Mouse (Mus musculus) lung, postnatal 14 days (tissue): Measurements from ENCODE around the gene D10Jhu81e.
"Not testable (repeated sequence)": the region's sequence is repeated elsewhere in the genome, so short reads cannot be mapped to it uniquely, and the experiment has no call there.

Source experiments
- DNase-seq: peaks from one replicate; pipeline ENCODE4 v3.0.0; 2021

Gene D10Jhu81e

DNA sequence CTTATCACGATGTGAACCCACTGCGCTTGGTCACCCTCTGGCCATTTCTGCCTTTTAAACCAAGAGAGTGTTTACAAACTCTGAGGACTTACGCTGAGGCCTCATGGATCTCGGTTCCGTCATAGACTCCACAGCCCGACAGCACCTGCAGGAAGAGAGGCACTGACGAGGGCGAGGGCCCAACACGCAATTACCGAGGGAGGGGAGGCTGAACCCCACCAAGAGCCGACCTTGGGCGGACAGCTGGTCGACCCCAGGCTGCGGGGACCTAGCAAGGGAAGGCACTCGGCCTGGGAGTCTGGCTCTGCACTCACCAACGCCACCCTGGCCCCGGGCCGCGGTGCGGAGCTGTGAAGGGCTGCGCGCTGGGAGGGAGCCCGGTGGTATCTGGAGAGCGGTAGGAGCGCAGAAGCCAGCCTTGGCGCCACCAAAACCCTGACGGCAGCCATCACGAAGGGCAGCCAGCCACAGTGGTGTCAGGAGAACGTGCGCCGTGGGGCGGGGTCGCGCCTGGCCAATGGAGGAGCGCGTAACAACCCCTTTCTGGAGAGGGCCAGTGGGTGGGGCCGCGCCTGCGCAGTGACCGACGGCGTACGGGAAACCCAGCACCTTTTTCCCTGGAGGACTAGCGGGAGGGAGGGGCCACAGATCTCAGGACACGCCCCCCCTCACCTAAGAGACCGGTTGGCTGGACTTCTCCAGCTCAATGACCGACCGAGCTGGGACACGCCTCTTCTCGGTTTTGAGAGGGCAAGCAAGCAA is at the start of gene D10Jhu81e:
Gene D10Jhu81e, minus strand, starts transcription at position 502 of the 762 bp plus-strand sequence.
- DNase-seq = peak; percentile 100

DNA sequence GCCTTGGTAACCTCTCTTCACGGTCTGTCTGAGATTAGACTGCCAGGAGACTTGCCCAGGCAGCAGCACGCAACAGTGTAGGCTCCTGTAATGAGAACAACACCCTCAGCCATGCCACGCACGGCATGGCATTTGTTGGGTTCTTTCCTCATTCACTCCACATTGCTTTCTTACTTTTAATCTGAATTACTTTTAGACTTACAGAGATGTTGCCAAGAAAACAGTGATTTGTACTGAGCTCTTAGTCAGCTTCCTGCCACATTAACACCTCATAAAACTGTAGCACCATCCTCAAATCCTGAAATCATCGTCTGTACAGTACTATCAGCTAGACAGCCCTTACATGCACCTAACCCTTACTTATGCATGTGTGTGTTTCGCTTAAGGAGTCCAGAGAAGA is 49.0 kb upstream of the D10Jhu81e start:
- DNase-seq = no peak

DNA sequence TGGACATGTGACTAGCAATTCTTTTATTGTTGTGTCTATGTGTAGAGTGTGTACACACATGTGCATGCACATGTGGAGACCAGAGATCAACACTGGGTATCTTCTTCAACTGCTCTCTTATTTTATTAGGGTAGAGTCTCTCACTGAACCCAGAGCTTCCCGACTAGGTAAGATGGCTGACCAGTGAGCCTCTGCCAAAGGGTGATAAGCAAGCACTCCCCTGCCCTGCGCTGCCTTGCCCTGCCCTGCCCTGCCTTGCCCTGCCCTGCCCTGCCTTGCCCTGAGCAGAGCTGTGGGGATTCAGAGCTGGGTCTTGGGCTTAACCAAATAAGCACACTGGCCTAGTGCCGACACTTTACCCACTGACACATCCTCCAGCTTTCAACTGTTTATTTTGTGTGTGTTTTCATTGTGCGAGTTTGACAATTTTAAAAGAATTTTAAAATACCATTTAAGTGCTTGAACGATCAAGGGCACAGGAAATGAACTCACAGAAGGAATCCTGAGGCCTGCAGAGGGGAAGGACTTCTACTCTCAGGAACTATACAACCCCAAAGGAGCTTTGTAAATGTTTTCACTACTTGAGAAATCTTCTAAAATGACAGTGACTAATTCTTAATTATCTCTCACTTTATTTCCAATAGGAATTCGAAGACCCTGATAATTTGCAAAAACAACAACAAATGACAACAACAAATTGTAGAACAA is 46.9 kb upstream of the D10Jhu81e start:
- no peak for DNase-seq

- no peak for DNase-seq
These were observed 44.8 kb upstream of the D10Jhu81e start for GRCm38 (mm10) chr10:78214371-78214770.

- no peak for DNase-seq
These were observed 41.7 kb upstream of the D10Jhu81e start for GRCm38 (mm10) chr10:78211311-78211710.

GRCm38 (mm10) chr10:78201182-78201581 is 31.6 kb upstream of the D10Jhu81e start:
- no peak for DNase-seq

- no peak for DNase-seq
These were observed 23.4 kb upstream of the D10Jhu81e start for GRCm38 (mm10) chr10:78192933-78193332.

- not testable (repeated sequence) for DNase-seq
These were observed 16.5 kb upstream of the D10Jhu81e start for GRCm38 (mm10) chr10:78186076-78186475.

DNA sequence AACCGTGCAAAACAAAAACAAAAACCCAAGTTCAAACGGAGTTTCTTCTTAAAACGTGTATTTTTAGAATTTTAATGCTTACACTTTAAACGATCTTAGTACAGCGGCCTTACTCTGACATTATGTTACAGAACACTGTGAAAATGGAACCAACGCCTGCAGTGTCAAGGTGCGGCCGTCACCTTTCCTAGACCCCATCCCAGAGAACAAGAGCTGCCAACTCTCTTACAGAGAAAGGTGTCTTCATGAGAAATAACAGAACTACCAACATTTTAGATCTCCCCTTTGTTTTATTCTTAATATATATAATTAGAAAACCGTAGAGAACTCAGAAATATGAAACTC is 15.8 kb upstream of the D10Jhu81e start:
- DNase-seq = no peak

DNA sequence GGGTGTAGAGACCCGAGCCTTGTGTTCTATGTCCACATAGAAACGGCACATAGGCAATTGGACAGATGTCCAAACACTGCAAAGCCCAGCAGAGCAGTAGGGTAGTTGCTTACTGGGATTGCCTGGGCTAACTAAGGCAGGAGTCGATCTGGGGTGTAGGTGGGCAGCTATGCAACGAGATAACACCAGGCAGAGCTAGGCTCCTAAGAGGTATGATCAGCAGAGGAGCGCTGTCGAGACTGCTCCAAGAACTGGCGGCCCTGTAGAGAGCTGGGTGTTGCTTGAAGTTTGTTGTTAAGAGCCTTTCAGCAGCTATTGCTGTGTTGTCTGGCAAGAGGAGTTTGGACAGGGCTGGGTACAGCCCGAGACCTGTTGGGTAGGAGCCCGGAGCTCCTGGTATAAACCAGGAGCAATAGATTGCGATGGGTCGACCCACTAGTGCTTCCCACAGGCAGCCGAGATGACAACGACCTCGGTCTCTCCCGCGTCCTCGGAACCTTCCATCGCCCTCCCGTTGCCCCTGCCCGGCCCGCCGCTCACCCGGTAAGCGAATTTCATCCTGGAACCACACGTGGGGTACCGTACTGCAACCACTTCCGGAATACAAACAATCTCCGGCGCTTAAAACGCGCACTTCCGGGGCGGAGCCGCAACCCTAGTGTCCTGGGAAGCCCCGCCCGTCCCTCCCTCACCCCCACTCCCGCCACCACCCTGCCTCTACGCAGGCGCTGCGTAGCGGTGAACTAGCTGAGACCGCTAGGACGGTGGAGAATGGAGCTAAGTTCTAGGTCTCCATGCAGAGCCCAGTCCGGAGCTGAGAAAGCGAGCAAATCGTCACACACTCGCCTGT is 15.2 kb upstream of the D10Jhu81e start, which contains the start of gene Pwp2:
Gene Pwp2, minus strand, starts transcription at position 619 of the 850 bp plus-strand sequence.
- peak; percentile 92 for DNase-seq

DNA sequence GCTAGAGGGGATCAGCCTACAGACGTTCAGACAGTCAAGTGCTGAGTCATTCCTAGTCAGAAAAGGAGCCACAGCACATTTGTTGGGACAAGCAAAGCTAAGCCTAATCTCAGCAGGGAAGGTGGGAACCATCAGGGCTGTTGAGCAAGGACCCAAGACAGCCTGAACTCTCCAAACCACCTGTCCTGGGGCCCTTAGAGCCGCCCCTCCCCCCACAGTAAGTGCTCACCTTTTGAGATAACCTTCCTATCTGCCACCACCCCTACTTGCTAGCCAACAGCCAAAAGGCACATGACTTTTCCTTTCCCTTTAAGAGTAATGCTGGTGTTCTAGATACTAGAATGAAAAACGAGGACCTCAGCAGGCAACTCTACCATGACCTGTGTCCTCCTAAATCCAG is 14.0 kb upstream of the D10Jhu81e start:
- DNase-seq = no peak

DNA sequence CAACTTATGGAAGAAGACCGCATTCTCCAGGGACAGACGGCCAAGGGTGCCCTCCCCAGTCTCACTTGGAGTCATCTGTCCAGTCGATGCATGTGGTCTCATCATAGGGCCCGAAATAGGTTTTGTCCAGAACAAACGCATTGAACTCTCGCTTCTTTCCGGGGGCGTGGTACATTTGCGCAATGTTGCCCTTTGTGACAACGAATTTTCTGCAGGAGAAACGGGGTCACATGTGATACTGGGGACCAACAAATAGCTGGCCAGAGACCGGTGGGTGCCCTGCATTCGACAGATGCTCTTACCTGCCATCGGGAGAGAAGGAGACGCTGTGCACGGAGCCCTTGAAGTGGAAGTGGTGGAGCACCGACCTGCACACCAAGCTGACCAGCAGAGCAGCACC is 12.7 kb upstream of the D10Jhu81e start:
- no peak for DNase-seq

DNA sequence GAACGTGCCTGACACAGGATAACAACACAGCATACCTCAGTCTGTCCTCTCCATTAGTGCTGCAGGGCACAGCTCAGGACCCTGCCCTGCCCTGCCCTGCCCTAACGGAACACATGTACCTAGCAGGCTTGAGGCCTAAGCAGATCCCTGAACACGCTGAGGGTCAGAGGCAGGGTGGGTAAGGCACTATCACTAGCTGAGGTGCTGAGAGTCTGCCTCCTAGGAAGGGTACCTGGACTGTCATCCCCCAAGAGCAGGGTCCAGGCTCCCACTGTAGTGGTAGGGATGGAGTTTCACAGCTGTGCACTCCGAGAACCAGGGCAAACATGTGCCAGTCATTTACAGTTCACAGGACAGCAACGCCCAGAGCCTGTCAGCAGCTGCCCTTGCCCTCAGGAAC is 4.9 kb upstream of the D10Jhu81e start:
- DNase-seq = no peak

DNA sequence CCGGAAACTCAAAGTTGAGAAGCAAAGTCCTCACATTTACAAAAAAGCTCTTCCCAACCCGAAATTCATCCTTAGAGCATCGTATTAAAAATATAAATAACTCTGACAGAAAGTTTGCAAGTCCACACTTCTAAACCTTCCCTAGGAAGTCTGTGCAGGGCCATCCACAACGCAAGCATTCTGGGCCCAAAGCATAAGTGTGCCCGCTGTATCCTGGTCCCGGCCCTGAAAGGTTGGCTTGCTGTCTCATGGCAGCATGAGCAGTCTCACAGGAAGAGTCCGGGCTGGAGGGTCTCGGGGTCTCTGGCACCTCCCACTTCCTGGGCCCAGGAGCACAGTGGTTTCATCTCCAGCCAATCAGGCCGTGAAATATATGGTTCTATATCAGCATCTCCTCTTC is 2.0 kb upstream of the D10Jhu81e start:
- DNase-seq = no peak

GRCm38 (mm10) chr10:78171057-78171456 is 1.5 kb upstream of the D10Jhu81e start:
- DNase-seq = no peak

DNA sequence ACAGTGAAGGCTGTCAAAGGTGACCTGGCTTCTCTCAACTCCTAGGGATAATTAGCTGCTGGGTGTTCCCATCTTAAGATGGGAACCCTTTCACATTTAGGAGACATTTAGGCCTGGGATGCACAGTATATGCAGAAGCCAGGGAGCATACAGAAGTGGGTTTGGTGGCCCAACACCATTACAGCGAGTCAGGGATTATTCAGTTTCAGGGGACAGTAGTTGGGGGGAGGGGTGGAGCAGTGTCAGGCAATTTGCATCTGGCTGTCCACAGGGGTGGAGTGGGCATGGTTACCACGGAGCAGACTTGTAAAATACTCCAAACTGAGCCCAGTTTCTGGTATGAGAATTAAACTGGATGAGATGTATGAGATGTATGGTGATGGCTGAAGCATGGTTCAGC is 863 bp upstream of the D10Jhu81e start:
- DNase-seq = no peak

- DNase-seq = no peak
These were observed 790 bp downstream of the D10Jhu81e start for GRCm38 (mm10) chr10:78168792-78169191.

DNA sequence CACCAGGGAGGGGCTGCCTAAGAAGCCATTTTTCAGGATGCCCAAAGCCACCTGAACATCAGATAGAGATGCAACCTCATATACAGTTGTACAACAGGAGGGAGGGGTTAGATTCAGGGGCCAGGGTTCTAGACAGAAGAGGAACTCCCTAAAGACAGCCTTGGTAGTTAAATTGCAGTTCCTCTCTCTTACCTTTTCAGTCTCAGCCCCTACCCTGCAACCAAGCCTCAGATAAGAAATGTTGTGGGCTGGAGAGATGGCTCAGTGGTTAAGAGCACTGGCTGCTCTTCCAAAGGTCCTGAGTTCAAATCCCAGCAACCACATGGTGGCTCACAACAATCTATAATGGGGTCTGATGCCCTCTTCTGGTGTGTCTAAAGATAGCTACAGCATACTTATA is 1.8 kb downstream of the D10Jhu81e start:
- DNase-seq = no peak

DNA sequence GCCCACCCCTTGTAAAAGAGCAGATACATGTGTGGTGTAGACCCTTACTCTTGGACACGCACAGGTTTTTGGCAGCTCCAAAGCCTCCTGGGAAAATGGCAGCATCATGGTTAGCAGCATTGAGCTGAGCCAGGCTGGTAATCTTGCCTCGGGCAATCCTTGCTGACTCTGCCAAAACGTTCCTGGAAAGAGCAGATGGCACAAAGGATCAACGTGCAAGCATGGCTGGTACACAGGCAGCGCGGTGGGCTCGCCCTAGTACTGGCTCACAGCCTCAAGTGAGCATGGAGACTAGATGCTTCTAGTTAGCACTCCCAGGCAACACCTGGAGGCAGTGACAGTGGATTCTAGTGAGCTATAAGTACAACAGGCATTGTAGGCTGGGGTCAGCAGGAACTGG is 2.2 kb downstream of the D10Jhu81e start:
- DNase-seq = no peak

DNA sequence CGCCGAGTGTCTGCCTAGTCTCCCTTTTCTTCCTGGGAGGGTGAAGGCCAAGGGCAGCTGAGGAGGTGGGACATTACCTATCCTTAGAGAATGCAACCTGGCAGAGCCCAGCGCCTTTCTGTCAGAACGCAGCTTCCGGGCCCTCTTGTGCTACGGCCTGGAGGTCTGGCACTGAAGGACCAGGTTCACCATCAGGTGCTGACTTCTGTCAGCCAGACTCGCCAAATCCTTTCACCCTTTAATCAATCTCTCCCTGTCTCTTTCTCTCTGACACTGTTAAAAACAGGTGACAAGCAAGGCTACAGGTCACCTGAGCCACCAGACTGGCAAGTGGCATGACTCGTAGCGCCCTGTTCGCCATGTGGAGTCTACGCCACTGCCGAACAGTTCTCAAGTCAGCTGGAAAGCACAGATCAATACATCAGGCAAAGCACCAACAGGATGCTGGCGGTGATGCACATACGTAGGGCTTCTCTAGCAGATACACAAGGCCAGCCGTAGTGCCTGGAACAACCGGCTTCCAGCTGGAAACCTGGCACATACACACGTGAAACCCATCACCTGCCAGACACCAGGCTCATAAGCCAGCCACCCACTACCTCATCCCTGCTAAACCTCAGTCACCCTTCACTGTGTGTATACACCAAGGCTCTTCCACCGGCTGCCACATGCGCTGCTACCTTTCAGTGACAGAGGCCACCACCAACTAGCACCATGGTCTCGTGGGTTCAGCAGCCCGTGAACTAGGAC is 4.2 kb downstream of the D10Jhu81e start:
- no peak for DNase-seq

GRCm38 (mm10) chr10:78164786-78165185 is 4.8 kb downstream of the D10Jhu81e start:
- DNase-seq = no peak

- peak; percentile 82 for DNase-seq
These were observed 5.7 kb downstream of the D10Jhu81e start for GRCm38 (mm10) chr10:78163923-78164322.

DNA sequence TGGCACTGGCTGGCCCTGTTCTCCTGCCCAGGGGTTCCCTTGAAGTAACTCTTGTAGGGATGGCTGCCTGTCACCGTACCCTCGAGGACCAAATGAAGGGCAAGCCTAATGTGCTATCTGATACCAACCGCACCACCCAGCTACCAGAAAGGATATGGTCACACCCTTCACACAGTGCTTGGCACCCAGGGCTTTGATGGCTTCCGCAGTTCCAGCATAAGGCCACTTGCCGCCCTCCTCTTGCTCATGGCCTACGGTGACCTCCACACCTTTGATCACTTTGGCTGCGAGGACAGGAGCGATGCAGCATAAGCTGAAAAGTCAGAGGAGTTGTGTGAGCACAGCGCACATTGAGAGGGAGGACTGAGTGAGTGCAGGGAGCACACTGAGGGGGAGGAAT is 6.3 kb downstream of the D10Jhu81e start:
- no peak for DNase-seq
